Mouse (Mus musculus): Measurements from ENCODE around the gene Gjc1. TPM values are rescaled to one million over a fixed set of nuclear protein-coding genes. Genes with fewer than 3 reads are reported as not detected.

Gjc1 gene
- total RNA-seq, 1 experiment: 74.8 TPM

DNA sequence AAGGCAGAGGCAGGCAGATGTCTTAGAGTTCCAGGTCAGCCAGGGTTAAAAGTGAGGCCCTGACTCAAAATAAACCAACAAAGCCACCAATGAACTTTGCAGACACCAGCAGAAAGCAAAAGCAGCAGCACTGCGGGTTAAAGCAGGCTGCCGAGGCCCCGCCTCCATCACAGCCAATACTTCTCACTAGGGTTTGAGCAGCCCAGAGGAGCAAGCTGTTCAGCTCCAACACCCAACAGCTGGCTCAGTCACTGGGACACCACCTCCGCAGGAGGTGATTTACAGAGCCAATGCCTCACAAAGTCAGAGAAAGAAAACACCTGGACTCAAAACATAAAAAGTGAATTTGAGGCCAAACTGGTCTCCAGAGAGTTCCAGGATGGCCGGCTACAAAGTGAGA lies 16.0 kb downstream of the Gjc1 start:
- no peak overlapping the region for H3K27ac ChIP-seq (ENCODE audit: insufficient read depth, low read depth, low read length, poor library complexity, severe bottlenecking)
- H3K9me3 ChIP-seq (ENCODE audit: control insufficient read depth, insufficient read depth, low read depth, low read length): no peaks in the 10 kb centered on the region
- peaks cover 21% of the 10 kb centered on the region for H3K36me3 ChIP-seq (ENCODE audit: control insufficient read depth, insufficient read depth, low read length, poor library complexity, severe bottlenecking)
- H3K4me3 ChIP-seq (ENCODE audit: insufficient read depth in 1 of 2, low read depth in 1 of 2, low read length in 2 of 2, poor library complexity in 1 of 2, severe bottlenecking in 1 of 2): no peak overlapping the region
- peaks cover 0 to 5% of the 10 kb centered on the region in 2 experiments; a peak in 1 of 4 replicates for H3K4me1 ChIP-seq (ENCODE audit: control insufficient read depth in 2 of 2, insufficient read depth in 2 of 2, low read length in 2 of 2, poor library complexity in 1 of 2)
- in situ Hi-C loops (cut with MboI; ENCODE audit: low sequenced_read_pairs in 2 of 2, unreplicated experiment in 2 of 2): no loop called here
- DNase-seq (ENCODE audit: low read depth, low spot score): no peak
- no peak overlapping the region for H3K9ac ChIP-seq (ENCODE audit: insufficient read depth, low read depth, low read length, poor library complexity, severe bottlenecking)
- no peak for TF ChIP-seq CHD2 (IDR thresholded peaks at IDR 0.05; ENCODE audit: low read depth, low read length)
- no peak for TF ChIP-seq ZNF384 (IDR thresholded peaks at IDR 0.05; ENCODE audit: low read depth, low read length)
- no peak for TF ChIP-seq ZC3H11A (IDR thresholded peaks at IDR 0.05; ENCODE audit: borderline replicate concordance, low read depth, low read length)
- no peak for TF ChIP-seq HCFC1 (IDR thresholded peaks at IDR 0.05; ENCODE audit: borderline replicate concordance, insufficient read depth, low read length)
- TF ChIP-seq MAFK (IDR thresholded peaks at IDR 0.05; ENCODE audit: insufficient read depth, low read depth, low read length): no peak

DNA sequence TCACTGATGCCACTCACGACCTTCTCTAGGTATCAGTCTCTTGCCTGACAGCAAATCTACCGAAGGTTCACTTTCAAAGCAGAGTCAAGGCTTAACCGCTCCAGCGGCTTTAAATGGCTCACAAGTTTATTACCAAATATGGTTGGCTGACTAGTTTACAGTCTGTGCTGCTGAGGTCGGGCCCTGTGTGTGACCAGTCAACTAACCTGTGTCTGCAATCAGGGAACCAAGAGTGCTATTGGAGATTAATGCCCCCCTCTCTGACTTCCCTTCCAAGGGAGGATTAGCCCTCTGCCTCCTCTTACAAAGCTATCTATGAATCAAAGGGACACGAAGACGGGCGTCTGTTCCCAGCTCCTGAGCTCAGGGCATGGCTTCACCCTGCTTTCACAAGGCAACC lies 25.3 kb downstream of the Gjc1 start:
- Histone ChIP-seq H3K9ac (ENCODE audit: insufficient read depth, low read depth, low read length, poor library complexity, severe bottlenecking) (no peak overlapping the region), H3K4me3 (ENCODE audit: insufficient read depth in 1 of 2, low read depth in 1 of 2, low read length in 2 of 2, poor library complexity in 1 of 2, severe bottlenecking in 1 of 2) (no peak overlapping the region), H3K27ac (ENCODE audit: insufficient read depth, low read depth, low read length, poor library complexity, severe bottlenecking) (no peak overlapping the region), H3K4me1 (ENCODE audit: control insufficient read depth in 2 of 2, insufficient read depth in 2 of 2, low read length in 2 of 2, poor library complexity in 1 of 2) (no peaks in the 10 kb centered on the region), H3K9me3 (ENCODE audit: control insufficient read depth, insufficient read depth, low read depth, low read length) (no peaks in the 10 kb centered on the region), H3K36me3 (ENCODE audit: control insufficient read depth, insufficient read depth, low read length, poor library complexity, severe bottlenecking) (peaks cover 2% of the 10 kb centered on the region)
- no peak for TF ChIP-seq CHD2 (IDR thresholded peaks at IDR 0.05; ENCODE audit: low read depth, low read length)
- TF ChIP-seq MAFK (IDR thresholded peaks at IDR 0.05; ENCODE audit: insufficient read depth, low read depth, low read length): no peak
- no peak for TF ChIP-seq ZNF384 (IDR thresholded peaks at IDR 0.05; ENCODE audit: low read depth, low read length)
- TF ChIP-seq ZC3H11A (IDR thresholded peaks at IDR 0.05; ENCODE audit: borderline replicate concordance, low read depth, low read length): no peak
- TF ChIP-seq HCFC1 (IDR thresholded peaks at IDR 0.05; ENCODE audit: borderline replicate concordance, insufficient read depth, low read length): no peak
- in situ Hi-C loops (cut with MboI; ENCODE audit: low sequenced_read_pairs in 2 of 2, unreplicated experiment in 2 of 2): no loop called here
- no peak for DNase-seq (ENCODE audit: low read depth, low spot score)

DNA sequence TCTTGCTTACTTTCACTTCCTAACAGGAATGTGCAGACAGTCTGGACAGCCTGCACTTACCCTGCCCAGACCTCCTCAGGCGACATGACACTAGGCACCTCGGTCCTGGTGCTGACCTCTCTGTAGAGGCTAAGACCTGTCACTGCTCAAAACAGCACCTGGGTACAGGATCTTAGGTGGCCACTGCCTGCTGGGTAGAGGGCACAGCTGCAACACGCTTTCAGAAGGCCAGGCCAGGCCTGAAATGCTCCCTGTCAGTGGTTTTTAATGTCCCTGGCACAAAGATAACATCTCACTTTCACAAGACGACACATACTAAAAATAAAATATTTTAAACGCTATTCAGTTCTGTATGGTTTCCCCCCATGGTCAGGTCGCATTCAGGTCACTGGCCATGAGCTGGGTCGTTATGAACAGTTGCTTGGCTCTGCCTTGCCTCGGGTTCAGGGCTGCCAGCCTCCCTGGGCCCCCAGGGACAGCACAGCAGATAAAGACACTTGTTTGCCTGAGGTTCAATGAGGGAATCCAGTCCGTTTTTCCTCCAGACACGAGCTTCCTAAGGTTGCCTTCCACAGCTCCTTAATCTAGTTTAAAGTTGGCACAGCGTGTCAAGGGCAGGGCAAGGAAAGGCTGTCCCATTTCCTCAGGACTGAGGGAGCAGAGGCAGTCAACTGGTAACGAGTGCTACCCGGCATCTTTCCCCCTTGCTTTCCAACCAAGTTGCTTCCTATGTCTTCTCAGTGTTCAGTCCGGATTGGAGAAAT lies 27.6 kb downstream of the Gjc1 start:
- Histone ChIP-seq H3K9ac (ENCODE audit: insufficient read depth, low read depth, low read length, poor library complexity, severe bottlenecking) (no peak overlapping the region), H3K4me1 (ENCODE audit: control insufficient read depth in 2 of 2, insufficient read depth in 2 of 2, low read length in 2 of 2, poor library complexity in 1 of 2) (no peaks in the 10 kb centered on the region), H3K36me3 (ENCODE audit: control insufficient read depth, insufficient read depth, low read length, poor library complexity, severe bottlenecking) (no peaks in the 10 kb centered on the region), H3K9me3 (ENCODE audit: control insufficient read depth, insufficient read depth, low read depth, low read length) (no peaks in the 10 kb centered on the region), H3K27ac (ENCODE audit: insufficient read depth, low read depth, low read length, poor library complexity, severe bottlenecking) (no peak overlapping the region), H3K4me3 (ENCODE audit: insufficient read depth in 1 of 2, low read depth in 1 of 2, low read length in 2 of 2, poor library complexity in 1 of 2, severe bottlenecking in 1 of 2) (no peak overlapping the region)
- no peak for DNase-seq (ENCODE audit: low read depth, low spot score)
- TF ChIP-seq MAFK (IDR thresholded peaks at IDR 0.05; ENCODE audit: insufficient read depth, low read depth, low read length) (no peak), CHD2 (IDR thresholded peaks at IDR 0.05; ENCODE audit: low read depth, low read length) (no peak), HCFC1 (IDR thresholded peaks at IDR 0.05; ENCODE audit: borderline replicate concordance, insufficient read depth, low read length) (no peak), ZC3H11A (IDR thresholded peaks at IDR 0.05; ENCODE audit: borderline replicate concordance, low read depth, low read length) (no peak), ZNF384 (IDR thresholded peaks at IDR 0.05; ENCODE audit: low read depth, low read length) (no peak)
- in situ Hi-C loops (cut with MboI; ENCODE audit: low sequenced_read_pairs in 2 of 2, unreplicated experiment in 2 of 2): no loop called here

DNA sequence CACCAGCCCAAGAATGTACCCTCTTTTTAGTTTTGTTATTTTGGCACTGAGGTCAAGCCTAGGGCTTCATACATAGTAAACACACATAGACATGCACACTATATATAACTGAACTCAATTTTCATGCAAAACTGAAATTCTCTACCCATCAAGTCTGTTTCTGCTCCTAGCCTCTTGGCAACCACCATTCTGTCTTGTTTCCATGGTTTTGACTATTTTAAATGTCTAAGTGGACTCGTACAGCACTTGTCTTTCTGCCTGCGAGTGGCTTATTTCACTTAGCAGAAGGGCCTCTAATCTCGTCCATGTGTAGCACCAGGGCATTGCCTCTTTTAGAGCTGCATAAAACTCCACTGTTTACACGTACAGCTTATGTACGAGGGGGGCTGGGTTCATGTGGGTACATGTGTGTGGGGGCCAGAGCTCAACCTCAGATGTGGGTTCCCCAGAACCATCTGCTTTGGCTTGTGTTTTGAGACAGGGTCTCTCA lies 31.8 kb downstream of the Gjc1 start:
- DNase-seq (ENCODE audit: low read depth, low spot score): no peak
- H3K36me3 ChIP-seq (ENCODE audit: control insufficient read depth, insufficient read depth, low read length, poor library complexity, severe bottlenecking): no peaks in the 10 kb centered on the region
- no peak overlapping the region for H3K4me3 ChIP-seq (ENCODE audit: insufficient read depth in 1 of 2, low read depth in 1 of 2, low read length in 2 of 2, poor library complexity in 1 of 2, severe bottlenecking in 1 of 2)
- TF ChIP-seq ZC3H11A (IDR thresholded peaks at IDR 0.05; ENCODE audit: borderline replicate concordance, low read depth, low read length) (no peak), CHD2 (IDR thresholded peaks at IDR 0.05; ENCODE audit: low read depth, low read length) (no peak)
- in situ Hi-C loops (cut with MboI; ENCODE audit: low sequenced_read_pairs in 2 of 2, unreplicated experiment in 2 of 2): no loop called here
- H3K4me1 ChIP-seq (ENCODE audit: control insufficient read depth in 2 of 2, insufficient read depth in 2 of 2, low read length in 2 of 2, poor library complexity in 1 of 2): 0 out of 4 replicates have a peak, but pooled peaks cover 2 to 3% of the 10 kb centered on the region in 2 experiments
- H3K9ac ChIP-seq (ENCODE audit: insufficient read depth, low read depth, low read length, poor library complexity, severe bottlenecking): no peak overlapping the region
- no peak overlapping the region for H3K27ac ChIP-seq (ENCODE audit: insufficient read depth, low read depth, low read length, poor library complexity, severe bottlenecking)
- no peaks in the 10 kb centered on the region for H3K9me3 ChIP-seq (ENCODE audit: control insufficient read depth, insufficient read depth, low read depth, low read length)

All from ES-E14 (cell line).